Mouse (Mus musculus): ENCODE results near the gene Magee1. TPM values are rescaled to one million over a fixed set of nuclear protein-coding genes. Genes with fewer than 3 reads are reported as not detected.
A peak's percentile ranks its signal among the peaks of the same experiment; 100 is the strongest.
"Not testable (repeated sequence)": the region's sequence is repeated elsewhere in the genome, so short reads cannot be mapped to it uniquely, and the experiment has no call there.

Magee1 gene
- 1 to 10 TPM in 1 of 2 experiments, under 1 TPM in 1; 0.90 to 1.8 TPM for total RNA-seq (2021)
- long read RNA-seq, experiment 1, result 0 reads
- long read RNA-seq, experiment 2, result 0 reads

DNA sequence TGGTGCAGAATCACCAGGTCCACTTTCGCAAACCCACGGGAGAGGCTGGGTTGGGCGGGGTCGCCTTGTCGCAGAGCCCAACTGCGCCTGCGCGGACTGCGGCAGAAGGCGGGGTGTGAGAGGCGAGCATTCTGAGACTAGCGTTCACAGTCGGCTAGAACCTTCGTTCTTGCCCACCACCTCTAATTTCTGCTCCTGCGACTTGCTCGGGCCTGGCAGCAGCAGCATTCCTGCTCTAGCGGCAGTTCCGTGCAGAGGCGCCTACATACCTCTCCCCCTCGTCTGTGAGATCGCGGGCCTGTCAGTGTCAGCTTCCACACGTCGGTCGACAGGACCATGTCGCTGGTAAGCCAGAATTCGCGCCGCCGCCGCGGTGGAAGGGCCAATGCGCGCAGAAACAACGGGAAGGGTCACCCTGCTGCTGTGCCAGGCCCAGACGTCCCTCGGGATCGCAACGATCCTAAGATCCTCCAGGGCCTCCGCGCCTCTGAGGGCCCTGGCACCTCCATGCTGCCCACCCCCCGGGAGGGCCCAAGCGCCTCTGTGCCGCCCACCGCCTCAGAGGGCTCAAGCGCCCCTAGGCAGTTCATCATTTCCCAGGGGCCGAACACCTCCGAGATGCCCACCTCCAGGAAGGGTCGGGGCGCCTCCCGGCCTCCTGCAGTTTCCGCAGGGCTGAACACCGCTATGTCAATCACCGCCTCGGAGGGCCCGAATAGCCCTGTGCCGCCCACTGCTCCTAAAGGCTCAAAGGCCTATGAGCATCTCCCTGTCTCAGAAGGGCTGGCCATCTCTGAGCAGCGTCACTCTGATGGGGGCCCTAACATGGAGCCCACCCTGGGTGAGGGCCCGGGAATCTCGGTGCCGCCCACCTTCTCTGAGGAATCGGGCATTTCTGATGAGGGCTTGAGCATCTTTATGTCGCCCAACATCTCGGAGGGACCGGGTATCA lies at the start of gene Magee1:
TSS of gene Magee1 (plus strand) at position 104 of the 952 bp plus-strand sequence.
- peak; percentile 64 for DNase-seq

DNA sequence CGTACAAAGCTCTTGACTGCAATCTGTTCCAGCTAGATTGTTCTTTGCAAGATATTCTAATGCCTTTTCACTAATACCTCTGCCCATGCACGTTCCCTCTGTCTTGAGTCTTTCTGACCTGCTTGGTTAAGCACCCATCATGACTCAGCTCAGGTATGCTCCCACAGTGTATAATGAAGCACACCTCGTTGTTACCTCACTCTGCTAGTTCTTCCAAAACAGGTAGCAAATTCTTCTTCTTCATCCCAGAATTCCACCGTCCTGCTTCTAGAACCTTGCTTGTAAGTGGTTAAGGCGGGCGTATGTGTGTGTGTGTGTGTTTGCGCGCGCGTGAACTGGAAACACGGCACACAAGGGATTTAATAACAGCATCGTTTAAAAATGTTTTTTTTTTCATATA lies 41.0 kb upstream of the Magee1 start:
- DNase-seq, result no peak

DNA sequence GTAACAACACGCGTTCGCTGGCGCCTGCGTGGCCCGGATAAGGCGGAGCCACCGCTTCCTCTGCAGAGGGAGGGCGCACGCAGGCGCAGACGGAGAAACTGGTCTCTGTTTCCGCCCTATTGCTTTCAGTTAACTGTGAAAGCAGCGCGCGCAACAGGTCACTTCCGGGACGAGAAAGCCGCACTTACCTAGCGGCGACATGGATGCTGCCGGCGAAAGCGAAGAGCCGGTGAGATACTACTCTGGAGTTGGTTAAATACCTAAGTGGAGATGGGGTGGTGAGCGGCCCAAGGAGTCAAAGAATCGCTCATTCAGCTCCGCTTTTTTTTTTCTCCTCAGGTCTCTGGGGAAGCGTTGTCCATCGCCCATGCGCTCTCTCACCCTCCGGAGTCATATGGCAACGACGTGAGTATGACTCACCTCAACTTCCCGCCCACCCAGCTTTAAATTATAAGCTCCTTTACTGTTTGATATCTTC lies 40.5 kb upstream of the Magee1 start, which contains the start of gene Pbdc1:
TSS of gene Pbdc1 (plus strand) at position 142 of the 478 bp plus-strand sequence.
- DNase-seq, result peak; percentile 91

DNA sequence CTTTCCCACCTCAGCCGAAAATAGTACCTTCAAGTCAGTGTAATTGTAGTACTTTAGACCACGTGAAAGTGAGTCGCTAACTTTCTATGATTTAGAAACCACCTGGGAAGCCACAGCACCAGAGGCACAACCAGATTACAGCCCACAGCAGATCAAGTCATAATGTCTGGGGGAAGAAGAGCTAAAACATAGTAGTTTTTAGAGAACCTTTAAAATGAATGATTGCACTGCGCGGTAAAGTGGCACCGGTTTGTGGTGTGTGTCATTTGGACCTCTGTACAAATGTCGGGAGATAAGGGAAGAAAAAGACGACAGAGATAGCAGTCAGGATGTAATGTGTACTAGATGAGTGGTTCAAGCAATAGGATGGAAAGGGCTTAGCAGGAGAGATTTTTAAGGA lies 40.1 kb upstream of the Magee1 start:
- DNase-seq, result no peak

DNA sequence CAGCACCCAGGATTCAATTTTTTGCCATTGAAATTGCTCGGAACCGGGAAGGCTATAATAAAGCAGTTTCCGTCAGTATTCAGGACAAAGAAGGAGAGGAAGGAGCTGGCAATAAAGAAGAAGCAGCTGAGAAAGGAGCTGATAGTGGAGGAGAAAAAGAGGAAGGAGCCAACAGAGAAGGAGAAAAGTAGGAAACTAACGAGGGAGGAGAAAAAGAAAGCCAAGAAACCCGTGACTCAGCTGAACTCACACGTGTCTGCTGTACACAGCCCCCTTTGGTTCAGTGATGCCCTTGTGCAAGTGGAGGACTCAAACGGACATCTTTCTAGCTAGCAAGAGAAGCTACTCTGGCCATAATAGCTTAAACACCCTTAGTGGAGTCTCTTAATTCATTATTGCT lies 37.2 kb upstream of the Magee1 start:
- not testable (repeated sequence) for DNase-seq

DNA sequence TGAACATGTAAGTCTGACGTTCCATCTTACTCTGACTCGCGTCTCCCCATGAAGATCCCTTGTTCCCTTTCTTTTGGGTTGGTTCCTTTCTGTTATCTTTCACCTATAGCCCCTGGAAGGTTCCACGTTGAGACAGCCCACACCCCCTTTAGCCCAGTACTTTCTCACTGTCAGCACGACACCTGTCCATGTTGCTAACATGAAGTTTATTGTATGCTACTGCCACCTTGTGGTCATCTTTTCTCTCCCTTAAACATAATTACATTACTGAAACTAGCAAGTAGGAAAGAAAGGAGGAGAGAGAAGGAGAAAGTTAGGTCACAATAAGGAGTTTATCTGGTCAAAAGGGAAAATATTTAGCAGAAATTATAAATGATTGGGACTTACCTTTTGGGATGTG lies 16.0 kb upstream of the Magee1 start:
- no peak for DNase-seq

DNA sequence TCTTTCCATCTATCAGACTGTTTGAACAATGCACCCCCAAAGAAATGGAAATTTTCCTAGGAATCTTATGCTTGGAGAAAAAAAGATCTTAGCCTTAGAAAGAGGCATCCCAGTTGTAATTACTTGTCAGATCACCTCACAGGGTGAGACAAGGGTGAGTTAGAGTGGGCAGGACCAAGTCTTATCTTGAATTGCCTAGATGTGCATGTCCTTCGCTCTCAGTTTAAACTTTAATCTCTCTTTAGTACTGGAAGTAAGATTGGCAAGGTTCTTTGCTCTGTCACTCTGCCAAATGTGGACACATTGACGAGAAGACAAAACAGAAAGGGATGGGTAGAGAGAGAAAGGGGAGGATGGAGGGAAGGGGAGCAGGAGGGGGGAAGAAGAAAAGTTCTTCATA lies 5.2 kb upstream of the Magee1 start:
- no peak for DNase-seq

DNA sequence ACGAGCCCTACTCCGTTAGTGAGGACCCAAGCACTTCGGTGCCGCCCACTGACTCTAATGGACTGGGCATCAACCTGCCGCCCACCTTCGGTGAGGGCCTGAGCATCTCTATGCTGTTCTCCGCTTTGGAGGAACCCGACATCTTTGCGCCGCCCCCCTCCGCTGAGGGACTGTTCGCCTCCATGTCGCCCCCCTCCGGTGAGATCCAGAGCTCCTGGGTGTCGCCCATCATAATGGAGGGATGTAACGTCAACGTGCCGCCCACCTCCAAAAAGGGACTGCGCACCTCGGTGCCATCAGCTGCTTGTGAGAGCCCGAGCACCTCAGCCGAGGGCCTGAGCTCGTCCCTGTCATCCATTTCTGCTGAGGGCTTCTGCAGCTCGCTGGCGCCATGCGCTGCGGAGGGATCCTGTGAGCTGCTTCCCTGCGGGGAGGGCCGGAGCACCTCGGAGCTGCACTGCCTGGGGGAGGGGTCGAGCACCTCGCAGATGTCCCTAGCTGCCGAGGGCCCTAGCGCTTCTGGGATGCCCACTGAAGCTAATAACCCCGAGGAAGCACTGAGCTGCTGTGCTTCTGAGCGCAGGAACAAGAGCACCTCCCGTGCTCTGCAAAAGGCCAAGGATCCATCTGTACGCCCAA lies 1.2 kb downstream of the Magee1 start:
- DNase-seq, result peak; percentile 34

DNA sequence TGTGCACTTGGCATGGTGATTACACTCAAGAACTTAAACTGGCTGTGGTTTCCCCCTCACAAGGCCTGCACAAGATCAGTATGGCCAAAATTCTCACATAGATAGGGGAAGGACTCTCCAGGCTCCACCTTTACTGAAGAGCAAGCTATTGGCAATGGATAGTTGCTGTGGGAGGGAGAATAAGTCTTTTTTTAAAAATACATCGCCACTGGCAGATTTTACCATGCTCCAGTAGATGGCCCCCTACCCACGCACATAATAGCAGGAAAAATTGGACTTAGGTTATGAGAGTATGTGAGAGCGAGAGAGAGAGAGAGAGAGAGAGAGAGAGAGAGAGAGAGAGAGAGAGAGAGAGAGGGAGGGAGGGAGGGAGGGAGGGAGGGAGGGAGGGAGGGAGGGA lies 4.7 kb downstream of the Magee1 start:
- no peak for DNase-seq

DNA sequence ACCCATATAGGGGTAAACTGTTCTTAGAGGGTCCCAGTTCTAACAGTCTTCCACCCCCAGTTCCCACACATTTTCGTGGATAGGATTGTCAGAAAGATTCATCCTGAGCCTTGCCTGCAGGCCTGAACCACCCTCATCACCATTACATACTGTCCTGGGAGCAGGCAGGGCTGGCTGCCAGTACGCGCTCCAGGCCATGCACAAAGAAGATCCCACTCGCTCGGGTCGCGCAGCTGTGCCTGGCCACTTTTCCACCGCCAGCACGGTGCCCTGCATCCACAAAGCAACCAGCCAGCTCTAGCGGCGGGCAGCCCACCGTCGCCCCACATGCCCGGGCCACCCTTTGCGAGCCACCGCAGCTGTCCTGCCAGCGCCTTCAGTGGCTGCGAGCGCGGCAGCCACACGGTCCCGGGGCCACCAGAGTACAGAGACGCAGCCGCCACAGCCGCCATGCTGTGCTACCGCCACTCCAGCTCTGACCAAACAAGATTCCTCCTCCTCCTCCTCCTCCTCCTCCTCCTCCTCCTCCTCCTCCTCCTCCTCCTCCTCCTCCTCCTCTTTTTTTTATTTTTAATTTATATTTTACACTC lies 31.8 kb downstream of the Magee1 start:
- DNase-seq, result no peak

DNA sequence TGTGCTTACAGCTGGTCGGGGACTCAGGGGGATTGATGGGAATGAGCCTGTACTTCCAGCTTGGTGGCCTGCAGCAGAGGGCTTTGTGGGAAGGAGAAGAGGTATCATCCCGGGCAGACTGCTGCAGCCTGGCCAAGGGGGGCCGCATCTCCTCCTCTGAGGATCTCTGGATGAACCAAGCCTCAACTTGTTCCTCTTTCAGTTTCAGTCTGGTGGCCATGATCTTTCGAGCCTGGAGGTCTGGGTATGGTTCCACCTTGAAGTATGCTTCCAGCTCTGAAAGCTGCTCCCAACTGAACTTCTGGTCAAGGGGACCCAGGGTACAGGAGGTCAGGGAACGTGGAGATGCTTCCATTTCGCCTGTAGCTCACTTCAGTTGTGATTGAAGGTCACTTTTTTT lies 44.8 kb downstream of the Magee1 start:
- DNase-seq, result not testable (repeated sequence)

DNA sequence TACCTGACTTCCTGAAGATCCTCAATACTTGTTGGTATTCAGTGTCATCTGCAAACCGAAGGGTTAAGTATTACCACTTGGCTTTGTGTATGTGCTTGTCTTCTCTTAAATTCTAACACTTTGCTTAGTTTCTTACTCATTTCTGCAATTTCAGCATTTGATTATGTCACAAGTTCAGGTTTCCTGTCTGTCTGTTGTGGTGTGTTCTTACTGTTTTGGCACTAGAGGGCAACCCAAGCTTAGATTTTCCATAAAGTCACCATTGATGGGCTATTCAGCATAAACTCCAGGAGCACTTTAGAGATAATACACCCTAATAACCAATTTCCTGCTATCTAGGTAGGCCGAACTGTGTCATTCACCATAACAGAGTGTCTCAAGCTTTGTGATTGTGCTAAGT lies 47.0 kb downstream of the Magee1 start:
- DNase-seq, result no peak

Other genes with a start within 250 kb of the Magee1 start
- 1 to 10 TPM; 6.0 to 8.6 TPM for gene Pbdc1, start 40.6 kb upstream of the Magee1 start, total RNA-seq (2021)